Mouse (Mus musculus) spleen, adult 12 weeks (tissue): ENCODE results near the gene Nos1.

ENCODE experiments used
- DNase-seq: peaks from one replicate; pipeline ENCODE4 v3.0.0; 2022; ENCODE audit warnings: low spot score

Gene Nos1

GRCm38 (mm10) chr5:117899361-117899760 lies 118.5 kb downstream of the Nos1 start:
- DNase-seq: no peak

GRCm38 (mm10) chr5:117900921-117901705 lies 120.3 kb downstream of the Nos1 start:
- no peak for DNase-seq

GRCm38 (mm10) chr5:117903534-117903933 lies 122.7 kb downstream of the Nos1 start:
- no peak for DNase-seq

- no peak for DNase-seq
Observed at GRCm38 (mm10) chr5:117905728-117906127, 124.9 kb downstream of the Nos1 start.

- DNase-seq: no peak
Observed at GRCm38 (mm10) chr5:117909524-117909923, 128.7 kb downstream of the Nos1 start.

- no peak for DNase-seq
Observed at GRCm38 (mm10) chr5:117916349-117916748, 135.5 kb downstream of the Nos1 start.

- DNase-seq: no peak
Observed at GRCm38 (mm10) chr5:117916906-117917305, 136.1 kb downstream of the Nos1 start.

- DNase-seq: no peak
Observed at GRCm38 (mm10) chr5:117921786-117922528, 141.1 kb downstream of the Nos1 start.

- DNase-seq: no peak
Observed at GRCm38 (mm10) chr5:117923688-117924087, 142.9 kb downstream of the Nos1 start.

- DNase-seq: no peak
Observed at GRCm38 (mm10) chr5:117928553-117928952, 147.7 kb downstream of the Nos1 start.

GRCm38 (mm10) chr5:117932222-117932621 lies 151.4 kb downstream of the Nos1 start:
- DNase-seq: no peak

GRCm38 (mm10) chr5:117932862-117933261 lies 152.0 kb downstream of the Nos1 start:
- peak; percentile 42 for DNase-seq

GRCm38 (mm10) chr5:117936346-117936745 lies 155.5 kb downstream of the Nos1 start:
- DNase-seq: no peak

- no peak for DNase-seq
Observed at GRCm38 (mm10) chr5:117937186-117937585, 156.4 kb downstream of the Nos1 start.

- peak; percentile 55 for DNase-seq
Observed at GRCm38 (mm10) chr5:117938182-117938581, 157.3 kb downstream of the Nos1 start.

- no peak for DNase-seq
Observed at GRCm38 (mm10) chr5:117939402-117939801, 158.6 kb downstream of the Nos1 start.

GRCm38 (mm10) chr5:117941552-117941951 lies 160.7 kb downstream of the Nos1 start:
- no peak for DNase-seq

GRCm38 (mm10) chr5:117946605-117947004 lies 165.8 kb downstream of the Nos1 start:
- DNase-seq: no peak

GRCm38 (mm10) chr5:117949393-117949792 lies 168.6 kb downstream of the Nos1 start:
- DNase-seq: no peak

GRCm38 (mm10) chr5:117953893-117954292 lies 173.1 kb downstream of the Nos1 start:
- no peak for DNase-seq

GRCm38 (mm10) chr5:117954429-117954828 lies 173.6 kb downstream of the Nos1 start:
- DNase-seq: no peak

- no peak for DNase-seq
Observed at GRCm38 (mm10) chr5:117955675-117956420, 175.0 kb downstream of the Nos1 start.

GRCm38 (mm10) chr5:117964750-117965149 lies 183.9 kb downstream of the Nos1 start:
- no peak for DNase-seq
